Mouse (Mus musculus) liver, embryonic 14.5 days (tissue): ENCODE results near the gene Bmp6. TPM values are rescaled to one million over a fixed set of nuclear protein-coding genes. Genes with fewer than 3 reads are reported as not detected.

Experiments used
- ATAC-seq: fragments of 200-750 bp; cut with Nextera tagmentation; 2 replicates; pipeline ENCODE4 v1.8.0; 2017; ENCODE audit warnings: moderate number of reproducible peaks, mild to moderate bottlenecking, moderate library complexity; ENCODE audit not compliant: insufficient read depth
- DNase-seq, 3 experiments: peaks; one replicate each; pipeline ENCODE4 v3.0.0-alpha.2; 2012 to 2013; ENCODE audit warnings: low read depth in 3 of 3, low spot score in 3 of 3
- H3K27ac ChIP-seq: fragments of 300-500 bp; sonication (generic); 2 replicates; pipeline ENCODE4 v1.5.1; 2014; ENCODE audit warnings: moderate library complexity, mild to moderate bottlenecking, control low read depth, inconsistent platforms
- H3K27me3 ChIP-seq: fragments of 300-500 bp; sonication (generic); 2 replicates; pipeline ENCODE4 v1.6.1; 2014; ENCODE audit warnings: mild to moderate bottlenecking, low read length, moderate library complexity; ENCODE audit not compliant: control insufficient read depth, insufficient read depth
- H3K36me3 ChIP-seq: fragments of 300-500 bp; sonication (generic); replicated peaks from 2 replicates; pipeline ENCODE4 v1.6.1; 2014; ENCODE audit warnings: low read depth; ENCODE audit not compliant: control insufficient read depth, insufficient read depth
- H3K4me1 ChIP-seq, 2 experiments: fragments of 200-500 bp in 1 of 2; fragments of 300-500 bp in 1 of 2; sonication (generic) in 1 of 2; replicated peaks; 2 replicates each; pipeline ENCODE4 v1.6.1; 2012 to 2014; ENCODE audit warnings: antibody characterized with exemption in 1 of 2, inconsistent platforms in 1 of 2, low read length in 1 of 2; ENCODE audit not compliant: control insufficient read depth in 2 of 2, insufficient read depth in 2 of 2
- H3K4me2 ChIP-seq: fragments of 300-500 bp; sonication (generic); 2 replicates; pipeline ENCODE4 v1.6.1; 2014; ENCODE audit warnings: low read depth, mild to moderate bottlenecking, control low read depth, moderate library complexity
- H3K4me3 ChIP-seq, 2 experiments: fragments of 200-500 bp in 1 of 2; fragments of 300-500 bp in 1 of 2; sonication (generic) in 1 of 2; 2 replicates each; pipeline ENCODE4 v1.5.1; 2012 to 2014; ENCODE audit warnings: low read depth in 2 of 2, low read length in 2 of 2, mild to moderate bottlenecking in 2 of 2, control low read depth in 1 of 2, inconsistent platforms in 1 of 2, moderate library complexity in 1 of 2; ENCODE audit not compliant: insufficient read depth in 1 of 2
- H3K9ac ChIP-seq: fragments of 300-500 bp; sonication (generic); replicated peaks from 2 replicates; pipeline ENCODE4 v1.6.1; 2014; ENCODE audit warnings: mild to moderate bottlenecking, control low read depth, moderate library complexity
- H3K9me3 ChIP-seq: fragments of 300-500 bp; sonication (generic); 2 replicates; pipeline ENCODE4 v1.6.1; 2016; ENCODE audit warnings: low read length, mixed read lengths; ENCODE audit not compliant: control insufficient read depth
- CTCF ChIP-seq: IDR thresholded peaks from 2 replicates; pipeline ENCODE4 v1.5.1; 2016; ENCODE audit warnings: antibody characterized with exemption, low read depth, control low read depth
- EP300 ChIP-seq: IDR thresholded peaks from 2 replicates; pipeline ENCODE4 v1.6.1; 2016; ENCODE audit warnings: antibody characterized with exemption, low read depth
- WGBS: fragments of 180-500 bp; shearing (Covaris S2); extraction: QIAGEN DNeasy Blood & Tissue Kit; methylation state at CpG from one replicate; pipeline ENCODE4 v1.1.7; 2014; ENCODE audit not compliant: insufficient replicate concordance; 5-methylcytosine and 5-hydroxymethylcytosine counted together
- polyA plus RNA-seq, 2 experiments: library from polyadenylated mRNA; depleted of rRNA in 1 of 2; stranded (reverse) in 1 of 2; unstranded in 1 of 2; fragments of >200 nt; fragmentation: Nextera tagmentation in 1 of 2; extraction: Ambion mirVana in 1 of 2; gene quantifications; 2 replicates each; pipeline versions ENCODE4 v1.2.1 to v1.2.3; 2012 to 2014

The Bmp6 gene
- polyA plus RNA-seq, 2 experiments: 0.19 to 0.39 TPM

DNA sequence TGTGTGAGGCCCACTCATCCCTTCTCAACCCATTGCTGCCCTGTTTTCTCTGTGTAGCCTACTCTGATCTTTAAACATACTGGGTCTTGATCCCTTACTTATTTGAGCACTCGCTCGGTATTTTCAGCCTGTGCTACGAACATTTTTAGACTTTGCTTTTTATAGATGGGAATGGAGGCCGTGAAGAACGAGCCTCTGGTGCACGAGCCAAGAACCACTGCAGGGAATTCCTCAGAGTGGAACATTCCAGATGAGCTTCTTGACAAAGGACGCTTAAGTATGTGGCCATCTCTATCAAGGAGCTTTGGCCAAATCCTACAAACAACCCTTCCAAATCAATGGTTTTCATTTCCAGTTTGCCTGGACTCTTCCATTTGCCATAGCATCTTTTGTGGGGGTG is 136.1 kb downstream of the Bmp6 start:
- Histone ChIP-seq H3K9ac (no peak overlapping the region), H3K4me1 (no peaks in the 10 kb centered on the region), H3K4me3 (no peak overlapping the region), H3K4me2 (no peak overlapping the region), H3K36me3 (no peaks in the 10 kb centered on the region), H3K9me3 (no peaks in the 10 kb centered on the region), H3K27ac (no peak overlapping the region), H3K27me3 (no peaks in the 10 kb centered on the region)
- DNase-seq (no peak), ATAC-seq (no peak)
- TF ChIP-seq CTCF: no peak
- no peak for TF ChIP-seq EP300
- 67% methylated on average over 7 of the region's 7 CpGs for WGBS

DNA sequence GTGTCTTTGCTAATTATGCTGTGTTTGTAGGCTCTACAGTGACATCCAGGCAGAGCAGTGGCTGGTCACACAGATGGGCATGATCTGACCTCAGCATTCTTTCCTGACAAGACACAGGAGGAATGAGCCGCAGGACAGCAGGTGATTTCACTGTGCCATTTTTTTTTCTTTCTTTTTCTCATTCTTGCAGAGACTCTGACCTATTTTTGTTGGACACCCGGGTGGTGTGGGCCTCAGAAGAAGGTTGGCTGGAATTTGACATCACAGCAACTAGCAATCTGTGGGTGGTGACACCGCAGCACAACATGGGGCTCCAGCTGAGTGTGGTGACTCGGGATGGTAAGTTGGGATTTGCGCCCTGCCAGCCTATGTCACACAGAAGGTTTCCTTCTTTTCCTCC is 139.8 kb downstream of the Bmp6 start:
- no peak for ATAC-seq
- no peaks in the 10 kb centered on the region for H3K36me3 ChIP-seq
- no peak for DNase-seq
- no peaks in the 10 kb centered on the region for H3K4me1 ChIP-seq
- H3K4me3 ChIP-seq: no peak overlapping the region
- no peak overlapping the region for H3K4me2 ChIP-seq
- no peak overlapping the region for H3K9ac ChIP-seq
- H3K27me3 ChIP-seq: no peaks in the 10 kb centered on the region
- no peak for TF ChIP-seq EP300
- TF ChIP-seq CTCF: no peak
- 66% methylated on average over 5 of the region's 5 CpGs for WGBS
- no peaks in the 10 kb centered on the region for H3K9me3 ChIP-seq
- H3K27ac ChIP-seq: no peak overlapping the region

DNA sequence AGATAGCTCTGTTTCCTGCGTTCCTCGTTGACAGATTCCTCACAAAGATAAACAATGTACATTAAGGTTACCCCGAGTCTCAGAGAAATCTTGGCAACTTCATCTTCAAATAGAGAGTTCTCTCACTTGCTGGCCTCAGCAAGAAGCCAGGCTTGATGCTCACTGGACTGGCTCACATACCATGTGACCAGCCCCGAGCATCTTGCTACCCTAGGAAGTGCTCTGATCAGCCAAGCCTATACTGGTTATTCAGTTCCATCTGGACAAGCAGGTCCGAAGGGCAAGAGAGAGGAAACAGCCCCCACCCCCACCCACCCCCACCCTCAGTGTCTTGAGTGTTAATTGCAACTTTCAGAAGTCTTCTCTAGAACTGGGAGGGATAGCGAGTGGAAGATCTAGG is 141.9 kb downstream of the Bmp6 start:
- H3K36me3 ChIP-seq: no peaks in the 10 kb centered on the region
- H3K27ac ChIP-seq: no peak overlapping the region
- no peak overlapping the region for H3K4me3 ChIP-seq
- DNase-seq: no peak
- no peaks in the 10 kb centered on the region for H3K9me3 ChIP-seq
- ATAC-seq: no peak
- 60% methylated on average over 6 of the region's 6 CpGs for WGBS
- TF ChIP-seq CTCF: no peak
- TF ChIP-seq EP300: no peak
- H3K4me1 ChIP-seq: no peaks in the 10 kb centered on the region
- H3K9ac ChIP-seq: no peak overlapping the region
- H3K27me3 ChIP-seq: no peaks in the 10 kb centered on the region
- H3K4me2 ChIP-seq: no peak overlapping the region

DNA sequence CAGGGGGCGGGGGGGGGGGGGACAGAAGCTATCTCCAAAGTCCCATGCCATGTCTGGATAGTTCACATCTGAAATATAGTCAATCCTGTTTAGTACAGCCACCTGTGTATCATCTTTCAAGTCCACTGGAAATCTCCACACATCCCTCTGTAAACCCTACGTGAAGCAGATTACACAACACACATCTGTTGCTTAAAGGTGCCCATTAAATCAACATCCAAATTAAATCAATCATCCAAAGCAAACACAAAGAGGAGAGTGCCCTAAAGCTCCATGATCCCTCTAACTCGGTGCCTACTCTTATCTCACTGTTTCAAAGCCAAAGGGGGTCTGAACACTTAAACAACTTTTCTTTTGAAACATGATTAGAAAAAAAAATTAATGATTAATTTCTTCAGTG is 151.8 kb downstream of the Bmp6 start:
- no peak for DNase-seq
- Histone ChIP-seq H3K9ac (no peak overlapping the region), H3K4me2 (no peak overlapping the region), H3K27ac (no peak overlapping the region), H3K4me3 (no peak overlapping the region), H3K4me1 (no peaks in the 10 kb centered on the region), H3K9me3 (no peaks in the 10 kb centered on the region), H3K27me3 (no peaks in the 10 kb centered on the region), H3K36me3 (no peaks in the 10 kb centered on the region)
- WGBS: 26% methylated on average over 3 of the region's 3 CpGs
- no peak for ATAC-seq
- TF ChIP-seq EP300 (no peak), CTCF (no peak)

DNA sequence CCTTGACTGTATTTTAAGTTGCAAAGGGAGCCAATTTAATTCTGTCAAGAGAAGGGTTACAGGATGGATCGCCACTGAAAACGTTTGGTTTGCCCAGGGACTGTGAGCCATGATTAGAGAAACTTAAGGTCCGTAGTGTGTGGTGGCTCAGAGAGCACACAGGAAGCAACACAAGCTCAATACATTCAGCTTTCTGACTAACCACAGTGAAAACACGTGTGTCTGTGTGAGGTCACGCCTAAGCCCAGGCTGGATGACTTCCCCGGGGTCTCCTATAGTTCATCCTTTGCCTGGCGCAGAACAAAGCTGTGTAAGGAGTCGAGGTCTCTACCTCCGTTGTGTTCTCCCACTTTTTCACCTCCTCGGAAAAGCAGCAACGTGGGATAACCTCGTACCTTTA is 156.4 kb downstream of the Bmp6 start:
- Histone ChIP-seq H3K27ac (no peak overlapping the region), H3K4me2 (no peak overlapping the region), H3K9ac (no peak overlapping the region), H3K36me3 (peaks cover 4% of the 10 kb centered on the region), H3K4me1 (no peaks in the 10 kb centered on the region), H3K27me3 (no peaks in the 10 kb centered on the region), H3K9me3 (no peaks in the 10 kb centered on the region), H3K4me3 (no peak overlapping the region)
- TF ChIP-seq CTCF (no peak), EP300 (no peak)
- ATAC-seq: no peak
- no peak for DNase-seq
- 71% methylated on average over 12 of the region's 12 CpGs for WGBS
